Comparison of ENCODE assay signal across 15 mouse cellular contexts in genomic region chr6:54202311-54203020, GRCm38 (mm10).
A peak's percentile ranks its signal among the peaks of the same experiment; 100 is the strongest.
DNase-seq lines count a peak whose midpoint lies in the region; ATAC-seq and TF ChIP-seq lines count a peak whose summit lies in the region.
"Had no signal": no experiment of that assay in that cellular context is flagged by ENCODE, and none has a peak within 500 bp of the region (broad histone marks: within the 10 kb centered on the region; RNA-seq: fewer than 3 reads in every experiment).

No protein-coding gene starts in this region.

- TF ChIP-seq POLR2A in liver, adult 2 months (IDR thresholded peaks at IDR 0.05; ENCODE audit: extremely low read depth, insufficient read depth, low read length) = no peak

- no peak for TF ChIP-seq CTCF in liver, adult 2 months (IDR thresholded peaks at IDR 0.05; ENCODE audit: low read depth, low read length)

- intact Hi-C loops in left cerebral cortex, postnatal 36 days (cut with DNase I) = no loop called here

- no peaks in the 10 kb centered on the region for H3K9me3 ChIP-seq in megakaryocyte, embryonic 14.5 days
- H3K9me3 ChIP-seq: heart, embryonic 10.5 days; midbrain, embryonic 13.5 days; neural tube, embryonic 12.5 days had no signal

- ATAC-seq in megakaryocyte, adult 5-6 weeks (ENCODE audit: poor library complexity, severe bottlenecking) = no peak
- ATAC-seq: midbrain, embryonic 13.5 days had no signal

- H3K79me2 ChIP-seq in liver, adult 2 months (ENCODE audit: control insufficient read depth, insufficient read depth, low read length) = peaks cover 3% of the 10 kb centered on the region; the same call in 1 of the 2 replicates

- H3K9ac ChIP-seq in liver, adult 2 months (ENCODE audit: low read depth, low read length) = peak overlapping the region; percentile 85
- H3K9ac ChIP-seq: lung, embryonic 14.5 days; midbrain, embryonic 13.5 days; neural tube, embryonic 12.5 days had no signal

- DNase-seq in adrenal gland, adult 2 months = peak; percentile 26
- DNase-seq in adrenal gland, postnatal 25 days = no peak
- peak; percentile 95 for DNase-seq in liver, adult 2 months (ENCODE audit: extremely low read depth, low read depth, low spot score)
- peak; percentile 75 for DNase-seq in yolk sac, embryonic 10.5 days (ENCODE audit: low spot score)
- no peak for DNase-seq in spleen, postnatal 10 days (ENCODE audit: low spot score in 2 of 2)
- DNase-seq in left cerebral cortex, postnatal 36 days (ENCODE audit: low spot score in 2 of 2) = no peak
- DNase-seq: cerebellum, adult 8-10 months; embryo, embryonic 11 days; lung, embryonic 14.5 days; thymus, adult 2 months had no signal

- peaks cover 72% of the 10 kb centered on the region for H3K4me1 ChIP-seq in megakaryocyte, embryonic 14.5 days
- peaks cover 28% of the 10 kb centered on the region for H3K4me1 ChIP-seq in liver, adult 2 months (ENCODE audit: control insufficient read depth, insufficient read depth, low read length)

- no peaks in the 10 kb centered on the region for H3K36me3 ChIP-seq in megakaryocyte, embryonic 14.5 days (replicated peaks; ENCODE audit: low read length)
- no peaks in the 10 kb centered on the region for H3K36me3 ChIP-seq in liver, adult 2 months (ENCODE audit: control insufficient read depth, insufficient read depth, low read length)
- H3K36me3 ChIP-seq: heart, embryonic 10.5 days; midbrain, embryonic 13.5 days; neural tube, embryonic 12.5 days had no signal

- H3K4me3 ChIP-seq in megakaryocyte, embryonic 14.5 days (replicated peaks) = peak overlapping the region; percentile 4
- H3K4me3 ChIP-seq in liver, adult 2 months (ENCODE audit: insufficient read depth, low read depth, low read length) = peak overlapping the region; percentile 33; the same call in 1 of the 2 replicates
- H3K4me3 ChIP-seq: heart, embryonic 10.5 days; midbrain, embryonic 13.5 days; neural tube, embryonic 12.5 days had no signal

- WGBS in liver, adult 2 months = 14% methylated on average over 7 of the region's 7 CpGs

- peak overlapping the region; percentile 99 for H3K27ac ChIP-seq in liver, adult 2 months (replicated peaks; ENCODE audit: insufficient read depth, low read depth, low read length)
- H3K27ac ChIP-seq: heart, embryonic 10.5 days; midbrain, embryonic 13.5 days; neural tube, embryonic 12.5 days had no signal

- H3K27me3 ChIP-seq in megakaryocyte, embryonic 14.5 days (replicated peaks) = peaks cover 6% of the 10 kb centered on the region
- no peaks in the 10 kb centered on the region for H3K27me3 ChIP-seq in liver, adult 2 months (ENCODE audit: control insufficient read depth, insufficient read depth, low read length)
- H3K27me3 ChIP-seq: neural tube, embryonic 12.5 days had no signal

Comparison
In these comparisons a context has a peak if more than half of its experiments do, and no peak if none do; other contexts are left out.
1. DNase-seq: peak in adrenal gland, adult 2 months (single experiment), liver, adult 2 months (single experiment) and yolk sac, embryonic 10.5 days (single experiment); none in adrenal gland, postnatal 25 days (single experiment), spleen, postnatal 10 days (0 of 2) and left cerebral cortex, postnatal 36 days (0 of 2).